Mouse (Mus musculus) gastrocnemius, adult 18-20 months (tissue): ENCODE results near the gene Prkn. TPM values are rescaled to one million over a fixed set of nuclear protein-coding genes. Genes with fewer than 3 reads are reported as not detected.

Experiments used
- DNase-seq: peaks from one replicate; pipeline ENCODE4 v3.0.0; 2021; ENCODE audit warnings: low spot score
- total RNA-seq, 2 experiments: library from RNA; stranded (reverse); gene quantifications; 2 replicates each; pipeline ENCODE4 v1.2.3; 2021

The Prkn gene
- total RNA-seq, 2 experiments from 2014 or later, result 23.1 to 23.8 TPM

GRCm38 (mm10) chr17:11819506-11819905, 979.3 kb downstream of the Prkn start:
- DNase-seq, result no peak

- DNase-seq, result no peak
Measured at GRCm38 (mm10) chr17:11820757-11821156, 980.6 kb downstream of the Prkn start.

- DNase-seq, result no peak
Measured at GRCm38 (mm10) chr17:11829501-11829900, 989.3 kb downstream of the Prkn start.

GRCm38 (mm10) chr17:11837121-11837520, 996.9 kb downstream of the Prkn start:
- no peak for DNase-seq

GRCm38 (mm10) chr17:11844436-11844835, 1004.3 kb downstream of the Prkn start:
- no peak for DNase-seq

GRCm38 (mm10) chr17:11844989-11845388, 1004.8 kb downstream of the Prkn start:
- DNase-seq, result no peak

- no peak for DNase-seq
Measured at GRCm38 (mm10) chr17:11845506-11845905, 1005.3 kb downstream of the Prkn start.

- no peak for DNase-seq
Measured at GRCm38 (mm10) chr17:11854571-11854970, 1014.4 kb downstream of the Prkn start.

- DNase-seq, result no peak
Measured at GRCm38 (mm10) chr17:11858772-11859405, 1018.7 kb downstream of the Prkn start.

- DNase-seq, result no peak
Measured at GRCm38 (mm10) chr17:11861178-11861577, 1021.0 kb downstream of the Prkn start.

- DNase-seq, result no peak
Measured at GRCm38 (mm10) chr17:11862360-11862759, 1022.2 kb downstream of the Prkn start.

- no peak for DNase-seq
Measured at GRCm38 (mm10) chr17:11863017-11863416, 1022.8 kb downstream of the Prkn start.

GRCm38 (mm10) chr17:11866231-11866630, 1026.0 kb downstream of the Prkn start:
- no peak for DNase-seq

- DNase-seq, result no peak
Measured at GRCm38 (mm10) chr17:11867334-11868095, 1027.3 kb downstream of the Prkn start.

- no peak for DNase-seq
Measured at GRCm38 (mm10) chr17:11870546-11870945, 1030.4 kb downstream of the Prkn start.

- DNase-seq, result no peak
Measured at GRCm38 (mm10) chr17:11876240-11876639, 1036.1 kb downstream of the Prkn start.

GRCm38 (mm10) chr17:11881110-11881820, 1041.1 kb downstream of the Prkn start:
- DNase-seq, result no peak

GRCm38 (mm10) chr17:11885601-11886000, 1045.4 kb downstream of the Prkn start:
- DNase-seq, result no peak

GRCm38 (mm10) chr17:11886963-11887362, 1046.8 kb downstream of the Prkn start:
- DNase-seq, result no peak

GRCm38 (mm10) chr17:11887591-11888205, 1047.5 kb downstream of the Prkn start:
- DNase-seq, result no peak

GRCm38 (mm10) chr17:11888806-11889205, 1048.6 kb downstream of the Prkn start:
- DNase-seq, result no peak

GRCm38 (mm10) chr17:11900300-11900699, 1060.1 kb downstream of the Prkn start:
- DNase-seq, result no peak
